9 mouse cellular contexts compared by ENCODE assay signal in genomic region chr7:88206914-88207710, GRCm38 (mm10).
DNase-seq lines count a peak whose midpoint lies in the region; ATAC-seq and TF ChIP-seq lines count a peak whose summit lies in the region.
"Had no signal": no experiment of that assay in that cellular context is flagged by ENCODE, and none has a peak within 500 bp of the region (broad histone marks: within the 10 kb centered on the region; RNA-seq: fewer than 3 reads in every experiment).

No protein-coding gene starts in this region.

- peak; percentile 80 for DNase-seq in heart, adult 11 months
- DNase-seq in heart, embryonic 10.5 days (ENCODE audit: low spot score): no peak
- peak; percentile 27 for DNase-seq in MEL-GATA-1-ER (ENCODE audit: extremely low read depth, low read depth)
- peak; percentile 43 for DNase-seq in forebrain, postnatal 0 days
- DNase-seq in mesoderm, embryonic 11.5 days (ENCODE audit: low read depth, low spot score): peak; percentile 14
- peak; percentile 16 for DNase-seq in thymus, postnatal 14 days
- DNase-seq in adrenal gland, adult 18-20 months (ENCODE audit: low spot score in 2 of 2): no peak

- WGBS in heart, embryonic 10.5 days: 64% methylated on average over 10 of the region's 10 CpGs
- 9% methylated on average over 10 of the region's 10 CpGs for WGBS in forebrain, postnatal 0 days
- 58% methylated on average over 10 of the region's 10 CpGs for WGBS in intestine, embryonic 16.5 days

- H3K27me3 ChIP-seq in heart, embryonic 10.5 days (ENCODE audit: insufficient read depth, poor library complexity, severe bottlenecking): no peaks in the 10 kb centered on the region
- no peaks in the 10 kb centered on the region for H3K27me3 ChIP-seq in forebrain, postnatal 0 days (ENCODE audit: insufficient read depth, low read length)
- H3K27me3 ChIP-seq in intestine, embryonic 16.5 days (replicated peaks; ENCODE audit: control insufficient read depth, insufficient read depth, low read length): no peaks in the 10 kb centered on the region
- H3K27me3 ChIP-seq: megakaryocyte, embryonic 14.5 days had no signal

- H3K4me1 ChIP-seq in heart, embryonic 10.5 days: no peaks in the 10 kb centered on the region
- H3K4me1 ChIP-seq in forebrain, postnatal 0 days (ENCODE audit: insufficient read depth): no peaks in the 10 kb centered on the region
- H3K4me1 ChIP-seq in intestine, embryonic 16.5 days (ENCODE audit: control insufficient read depth, insufficient read depth, low read length): no peaks in the 10 kb centered on the region

- H3K9ac ChIP-seq in forebrain, postnatal 0 days: no peak overlapping the region
- no peak overlapping the region for H3K9ac ChIP-seq in intestine, embryonic 16.5 days (ENCODE audit: low read depth, low read length)

- ATAC-seq in forebrain, postnatal 0 days: peak; percentile 36; the same call in 1 of the 2 replicates
- no peak for ATAC-seq in intestine, embryonic 16.5 days

- no peak overlapping the region for H3K4me3 ChIP-seq in heart, embryonic 10.5 days
- no peak overlapping the region for H3K4me3 ChIP-seq in forebrain, postnatal 0 days (ENCODE audit: low read depth, low read length)
- H3K4me3 ChIP-seq in intestine, embryonic 16.5 days (ENCODE audit: low read length): no peak overlapping the region
- H3K4me3 ChIP-seq: megakaryocyte, embryonic 14.5 days had no signal

- H3K36me3 ChIP-seq in heart, embryonic 10.5 days: no peaks in the 10 kb centered on the region
- H3K36me3 ChIP-seq in forebrain, postnatal 0 days (ENCODE audit: insufficient read depth): no peaks in the 10 kb centered on the region
- H3K36me3 ChIP-seq in intestine, embryonic 16.5 days (ENCODE audit: control insufficient read depth, insufficient read depth, low read length): no peaks in the 10 kb centered on the region

- H3K9me3 ChIP-seq in heart, embryonic 10.5 days: no peaks in the 10 kb centered on the region
- H3K9me3 ChIP-seq in forebrain, postnatal 0 days (ENCODE audit: low read length): no peaks in the 10 kb centered on the region
- H3K9me3 ChIP-seq in intestine, embryonic 16.5 days (ENCODE audit: control insufficient read depth, low read length): no peaks in the 10 kb centered on the region

- TF ChIP-seq CTCF in forebrain, postnatal 0 days (IDR thresholded peaks at IDR 0.05; ENCODE audit: low read depth): no peak

- H3K27ac ChIP-seq in heart, embryonic 10.5 days: no peak overlapping the region
- H3K27ac ChIP-seq in forebrain, postnatal 0 days (ENCODE audit: low read depth, low read length): peak overlapping the region; percentile 10; the same call in 1 of the 2 replicates
- no peak overlapping the region for H3K27ac ChIP-seq in intestine, embryonic 16.5 days (ENCODE audit: low read length)

- 0 out of 2 replicates have a peak overlapping the region, but pooled peaks have one; percentile 0 for H3K4me2 ChIP-seq in forebrain, postnatal 0 days (ENCODE audit: low read depth)
- H3K4me2 ChIP-seq in intestine, embryonic 16.5 days (ENCODE audit: low read depth, low read length): no peak overlapping the region

Comparison
In these comparisons a context has a peak if more than half of its experiments do, and no peak if none do; other contexts are left out.
1. DNase-seq: peak in heart, adult 11 months (single experiment), MEL-GATA-1-ER (single experiment), forebrain, postnatal 0 days (single experiment), mesoderm, embryonic 11.5 days (single experiment) and thymus, postnatal 14 days (single experiment); none in heart, embryonic 10.5 days (single experiment) and adrenal gland, adult 18-20 months (0 of 2).